Mouse (Mus musculus) megakaryocyte, adult 5-6 weeks (primary cell): ENCODE results near the gene Nfix. TPM values are rescaled to one million over a fixed set of nuclear protein-coding genes. Genes with fewer than 3 reads are reported as not detected.

ENCODE experiments used
- ATAC-seq: 2 replicates; pipeline ENCODE4 v1.8.0; 2016; ENCODE audit warnings: mild to moderate bottlenecking, inconsistent platforms; ENCODE audit not compliant: poor library complexity, severe bottlenecking
- total RNA-seq, 2 experiments: library from RNA; stranded (forward) in 1 of 2; stranded (reverse) in 1 of 2; fragments of 153-499, 151-499 nt in 1 of 2; fragments of 221-1000, 200-1000 nt in 1 of 2; gene quantifications; 2 replicates each; pipeline versions ENCODE4 v1.2.3 to v1.2.4; 2015 to 2017

The Nfix gene
- total RNA-seq, 2 experiments from 2014 or later: 7.7 to 23.8 TPM

GRCm38 (mm10) chr8:84798446-84799135 lies 1.6 kb downstream of the Nfix start:
- ATAC-seq: peak; percentile 26

- ATAC-seq: no peak
These were observed 2.2 kb downstream of the Nfix start for GRCm38 (mm10) chr8:84797971-84798370.

GRCm38 (mm10) chr8:84797256-84797797 lies 2.8 kb downstream of the Nfix start:
- no peak for ATAC-seq

GRCm38 (mm10) chr8:84794486-84794885 lies 5.7 kb downstream of the Nfix start:
- no peak for ATAC-seq

DNA sequence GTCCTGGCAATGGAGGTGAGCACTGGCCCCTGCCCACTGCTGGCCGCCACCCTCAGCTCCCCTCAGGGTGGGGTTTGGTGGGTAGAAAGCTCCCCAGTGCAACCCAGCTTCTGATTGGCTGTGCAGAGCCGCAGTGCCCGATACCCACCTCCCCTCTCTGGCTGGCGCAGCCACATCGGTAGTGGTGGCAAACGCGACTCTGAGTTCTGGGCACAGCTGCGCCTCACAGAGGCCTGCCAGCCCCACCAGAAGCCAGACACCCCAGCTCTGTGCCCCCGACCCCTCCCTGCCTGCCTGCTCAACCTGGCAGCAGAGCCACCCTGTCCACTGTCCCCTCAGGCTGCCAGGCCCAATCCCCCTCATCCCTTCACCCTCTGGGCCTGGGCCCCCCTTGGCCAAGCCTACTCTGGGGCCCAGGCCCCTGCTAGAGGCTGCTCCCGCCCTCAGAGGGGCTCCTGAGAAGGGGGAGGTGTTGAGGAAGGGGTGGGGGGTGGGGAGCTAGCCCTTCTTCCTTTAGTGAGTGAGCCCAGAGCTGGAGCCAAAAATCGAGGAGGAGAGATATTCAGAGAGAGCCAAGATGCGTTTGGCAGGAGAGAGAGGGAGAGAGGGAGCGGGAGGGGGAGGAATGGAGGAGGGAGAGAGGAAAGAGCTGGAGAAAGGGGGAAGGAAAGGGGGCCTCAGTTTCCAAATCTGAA lies 6.2 kb downstream of the Nfix start:
- ATAC-seq: no peak

DNA sequence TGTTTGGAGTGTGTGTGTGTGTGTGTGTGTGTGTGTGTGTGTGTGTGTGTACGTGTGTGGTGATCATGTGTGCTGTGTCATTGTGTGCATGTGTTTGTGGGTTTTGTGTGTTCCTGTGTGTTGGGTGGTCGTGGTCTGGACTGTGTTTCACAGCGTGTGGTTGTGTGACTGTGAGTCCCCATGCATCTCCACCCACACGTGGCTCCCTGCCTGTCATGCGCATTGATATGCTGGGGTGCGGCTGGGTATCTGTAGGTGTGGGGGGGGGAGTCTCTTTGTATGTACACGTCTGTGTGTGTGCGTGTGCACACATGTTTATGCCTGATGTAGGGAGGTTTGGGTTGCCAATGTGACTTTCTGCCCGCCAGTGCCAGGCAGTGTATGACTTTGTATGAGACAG lies 7.0 kb downstream of the Nfix start:
- ATAC-seq: no peak

- ATAC-seq: no peak
These were observed 7.7 kb downstream of the Nfix start for GRCm38 (mm10) chr8:84792429-84792947.

- ATAC-seq: no peak
These were observed 9.6 kb downstream of the Nfix start for GRCm38 (mm10) chr8:84790537-84790936.

GRCm38 (mm10) chr8:84789855-84790486 lies 10.2 kb downstream of the Nfix start:
- ATAC-seq: no peak

GRCm38 (mm10) chr8:84789345-84789744 lies 10.8 kb downstream of the Nfix start:
- ATAC-seq: no peak

DNA sequence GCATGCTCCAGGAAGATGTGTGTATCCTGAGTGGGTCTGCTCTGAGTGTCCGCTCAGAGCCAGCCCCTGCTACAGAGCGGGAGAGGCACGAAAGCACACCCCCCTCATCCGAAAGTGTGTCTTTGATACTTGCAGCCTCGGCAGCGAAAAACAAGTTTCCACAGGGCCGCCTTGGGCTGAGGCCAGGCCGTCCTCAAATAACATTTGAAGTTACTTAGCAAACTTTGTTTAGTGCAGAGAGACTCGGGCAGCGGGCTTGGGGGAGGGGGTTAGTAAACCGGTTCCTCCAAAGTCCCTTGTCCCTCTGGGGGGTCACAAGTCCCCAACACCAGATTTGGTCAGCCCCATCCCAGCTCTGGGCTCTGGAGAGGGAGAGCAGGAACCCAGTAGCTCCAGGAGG lies 11.2 kb downstream of the Nfix start:
- no peak for ATAC-seq

DNA sequence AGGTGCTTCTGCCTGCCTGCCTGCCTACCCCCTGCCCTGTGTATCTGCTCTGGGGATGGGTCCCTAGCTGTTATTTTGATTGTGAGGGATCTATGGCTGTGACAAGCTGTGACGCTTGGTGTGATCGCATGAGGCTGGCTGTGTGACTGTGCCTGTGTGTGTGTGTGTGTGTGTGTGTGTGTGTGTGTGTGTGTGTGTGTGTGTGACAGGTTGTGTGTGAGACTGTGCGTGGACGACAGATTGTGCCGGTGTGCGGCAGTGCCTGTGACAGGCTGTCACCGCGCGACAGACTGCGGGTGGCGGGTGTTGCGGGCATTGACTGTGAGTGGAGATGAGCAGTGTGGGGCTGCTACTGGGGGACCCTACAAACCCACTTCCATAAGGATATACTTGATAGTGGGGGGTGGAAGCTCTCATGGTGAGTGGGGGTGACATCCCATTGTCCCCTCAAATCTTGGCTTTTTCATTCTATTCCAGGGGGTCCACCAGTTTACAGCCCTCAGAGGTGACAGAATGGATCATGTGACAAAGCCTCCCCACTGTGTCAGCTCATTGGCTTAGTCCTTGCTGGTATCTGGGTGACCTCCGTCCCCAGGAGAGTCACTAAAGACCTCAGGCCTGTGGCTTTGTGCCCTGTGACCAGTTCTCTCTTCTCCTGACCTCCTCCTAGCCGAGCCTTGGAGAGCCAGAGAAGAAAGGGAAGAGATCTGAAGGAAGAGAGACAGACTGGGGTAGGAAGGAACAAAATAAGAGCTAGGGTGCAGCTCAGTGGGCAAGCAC lies 12.4 kb downstream of the Nfix start:
- no peak for ATAC-seq

- ATAC-seq: no peak
These were observed 13.2 kb downstream of the Nfix start for GRCm38 (mm10) chr8:84786801-84787467.

DNA sequence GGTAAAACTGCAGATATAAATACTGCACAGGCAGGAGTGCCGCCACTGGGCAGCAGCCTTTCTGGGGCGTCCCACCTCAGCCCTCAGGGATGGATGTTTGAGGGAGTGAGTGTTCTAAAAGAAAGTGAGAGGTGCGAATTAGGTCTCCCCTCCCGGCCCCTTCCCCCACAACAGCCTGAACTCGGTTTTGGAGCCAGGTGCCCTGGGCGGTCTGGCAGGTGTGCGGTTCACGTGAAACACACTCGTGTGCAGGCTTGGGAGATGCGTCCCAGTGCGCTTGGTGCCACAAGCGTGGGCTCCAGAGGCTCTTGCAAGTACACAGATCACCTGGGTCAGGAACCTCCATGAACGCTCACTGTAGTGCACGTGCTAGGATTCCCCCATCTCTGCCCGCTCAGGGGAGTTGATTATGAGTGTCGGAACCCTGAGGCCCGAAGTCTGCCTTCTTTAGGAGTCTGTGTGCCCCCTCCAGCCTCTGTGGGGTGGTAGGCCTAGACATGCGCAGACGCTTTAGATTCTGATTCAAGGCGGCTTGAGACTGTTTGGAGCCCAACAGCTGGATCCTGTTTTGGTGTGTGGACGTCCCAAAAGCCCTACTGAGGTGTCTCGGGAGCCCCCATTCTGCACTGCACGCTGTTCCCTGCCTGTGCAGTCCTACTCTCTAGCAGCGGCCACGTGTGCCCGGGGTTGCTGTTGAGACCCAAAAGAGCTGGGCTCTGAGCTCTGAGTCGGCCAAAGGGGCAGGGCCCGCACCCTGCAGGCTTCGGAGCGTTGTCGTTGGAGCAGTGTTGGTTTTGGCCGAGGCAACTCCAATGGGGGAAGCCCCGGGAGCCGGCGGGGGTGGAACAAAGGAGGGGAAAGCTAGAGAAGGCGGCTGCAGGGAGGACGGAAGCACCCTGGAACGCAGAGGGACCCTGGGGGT lies 14.1 kb downstream of the Nfix start:
- no peak for ATAC-seq

DNA sequence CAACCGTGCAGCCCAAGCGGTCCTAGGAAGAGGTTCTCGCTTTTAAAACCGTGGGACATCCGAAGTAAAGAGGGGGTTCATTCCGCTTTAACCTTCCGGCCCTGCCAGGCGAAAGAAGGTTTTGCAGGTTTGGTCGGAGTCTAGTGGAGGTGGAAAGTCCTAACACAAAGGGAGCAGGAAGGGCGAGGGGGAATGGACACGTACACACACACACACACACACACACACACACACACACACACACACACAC lies 14.7 kb downstream of the Nfix start:
- ATAC-seq: no peak

DNA sequence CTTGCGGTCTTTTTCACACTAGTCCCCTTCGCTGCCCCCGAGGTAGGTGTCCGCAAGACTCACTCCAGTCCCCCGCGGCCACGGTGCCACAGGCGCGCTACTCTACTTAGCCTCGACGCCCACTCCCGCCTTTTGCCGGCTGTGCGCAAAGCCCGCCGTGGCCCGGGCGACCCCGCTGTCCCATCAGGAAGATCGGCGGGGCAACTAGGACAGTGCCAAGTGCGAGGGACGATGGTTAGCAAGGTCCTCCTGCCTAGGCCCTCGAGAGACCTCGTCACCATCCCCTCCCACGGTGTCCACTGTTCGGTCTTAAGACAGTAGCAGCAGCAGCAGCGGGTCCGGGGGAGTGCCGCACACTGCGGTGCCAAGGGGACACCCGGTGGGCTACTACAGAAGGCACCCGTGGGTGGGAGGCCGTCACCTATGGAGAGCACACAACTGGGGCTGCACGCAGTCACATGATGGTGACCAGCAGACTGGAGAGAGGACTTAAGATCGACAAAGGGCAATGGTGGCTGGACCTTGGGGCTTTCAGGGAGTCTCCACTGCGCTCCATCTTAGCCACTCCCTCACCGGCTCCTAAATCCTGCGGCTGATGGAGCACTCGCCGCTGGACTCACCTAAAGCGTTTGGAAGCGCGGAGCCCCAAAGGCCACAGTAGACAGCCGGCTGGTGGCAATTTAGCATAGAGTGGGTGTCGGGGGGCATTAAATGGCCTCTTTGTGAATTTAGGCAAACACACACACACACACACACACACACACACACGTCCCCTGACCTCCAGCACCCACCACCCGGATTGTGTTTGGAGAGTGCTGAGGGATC lies 15.3 kb downstream of the Nfix start:
- no peak for ATAC-seq

GRCm38 (mm10) chr8:84783919-84784581 lies 16.1 kb downstream of the Nfix start:
- no peak for ATAC-seq
